Mouse (Mus musculus): ENCODE data around the gene Pik3ip1. TPM values are rescaled to one million over a fixed set of nuclear protein-coding genes. Genes with fewer than 3 reads are reported as not detected.
A peak's percentile ranks its signal among the peaks of the same experiment; 100 is the strongest.

Gene Pik3ip1
- polyA plus RNA-seq, 1 experiment, result 8.5 TPM

DNA sequence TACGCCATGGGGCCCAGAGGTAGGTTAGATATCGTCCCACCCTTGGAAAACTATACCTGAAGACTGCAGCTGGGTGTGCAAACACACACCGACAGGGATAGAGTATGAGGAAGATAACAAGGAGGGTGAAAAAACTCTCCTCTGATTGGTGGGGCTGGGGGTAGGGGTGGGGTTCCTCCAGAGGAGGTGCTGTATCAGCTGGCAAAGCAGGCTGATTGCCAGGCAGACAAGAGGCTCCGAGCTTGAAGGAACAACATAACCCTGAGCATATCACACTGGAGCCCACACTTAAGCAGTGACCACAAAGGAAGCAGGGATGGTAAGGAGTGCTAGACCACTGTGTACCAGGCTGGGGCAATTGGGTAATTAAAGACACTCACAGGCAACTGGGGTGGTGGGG is 49.2 kb downstream of the Pik3ip1 start:
- H3K27ac ChIP-seq (ENCODE audit: insufficient read depth, low read depth, low read length), result no peak overlapping the region
- no peaks in the 10 kb centered on the region for H3K36me3 ChIP-seq (ENCODE audit: control insufficient read depth, insufficient read depth, low read length)
- WGBS, result 77% methylated on average over 4 of the region's 4 CpGs
- H3K4me3 ChIP-seq (ENCODE audit: insufficient read depth, low read depth, low read length), result no peak overlapping the region
- no peaks in the 10 kb centered on the region for H3K27me3 ChIP-seq (replicated peaks; ENCODE audit: control insufficient read depth, insufficient read depth, low read length)
- TF ChIP-seq CTCF (conservative IDR thresholded peaks at IDR 0.05; ENCODE audit: insufficient read depth, insufficient read length, low read depth, low read length) (no peak), POLR2A (IDR thresholded peaks at IDR 0.05; ENCODE audit: low read depth, low read length) (no peak)
- no peaks in the 10 kb centered on the region for H3K4me1 ChIP-seq (ENCODE audit: control insufficient read depth, insufficient read depth, low read length)
- DNase-seq, result no peak

DNA sequence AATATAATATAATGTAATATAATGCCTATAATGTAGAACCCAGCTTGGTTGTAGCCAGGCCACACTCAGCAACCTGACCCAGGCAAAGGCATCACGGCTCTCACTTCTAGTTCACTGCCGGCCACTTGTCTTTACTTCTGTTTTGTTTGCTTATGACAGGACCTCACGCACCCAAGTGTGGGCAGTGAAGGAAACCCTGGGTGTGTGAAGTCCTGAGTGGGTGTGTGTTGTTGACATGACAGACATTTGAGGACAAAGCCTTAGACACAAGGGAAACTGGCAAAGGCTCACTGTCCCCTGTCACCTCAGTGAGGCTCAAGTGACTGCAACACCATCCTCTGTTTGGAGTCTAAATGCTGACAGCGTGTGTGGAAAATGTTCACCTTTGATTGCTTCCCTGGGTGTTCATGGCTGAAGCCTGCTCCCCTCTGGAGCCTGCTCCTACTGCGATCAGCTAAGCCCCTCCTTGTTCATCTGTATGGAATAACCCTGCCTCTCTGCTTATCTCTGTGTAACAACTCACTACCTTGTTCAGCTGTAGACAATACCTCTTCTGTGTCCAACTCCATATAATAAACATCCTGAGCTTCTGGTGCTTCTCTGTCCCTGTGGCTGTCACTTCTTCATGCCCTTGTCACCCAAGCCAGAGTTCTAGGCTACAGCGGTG is 51.1 kb downstream of the Pik3ip1 start:
- Histone ChIP-seq H3K4me1 (ENCODE audit: control insufficient read depth, insufficient read depth, low read length) (no peaks in the 10 kb centered on the region), H3K27me3 (replicated peaks; ENCODE audit: control insufficient read depth, insufficient read depth, low read length) (no peaks in the 10 kb centered on the region), H3K4me3 (ENCODE audit: insufficient read depth, low read depth, low read length) (no peak overlapping the region), H3K27ac (ENCODE audit: insufficient read depth, low read depth, low read length) (no peak overlapping the region), H3K36me3 (ENCODE audit: control insufficient read depth, insufficient read depth, low read length) (no peaks in the 10 kb centered on the region)
- WGBS, result 93% methylated on average over 6 of the region's 6 CpGs
- no peak for DNase-seq
- TF ChIP-seq POLR2A (IDR thresholded peaks at IDR 0.05; ENCODE audit: low read depth, low read length) (no peak), CTCF (conservative IDR thresholded peaks at IDR 0.05; ENCODE audit: insufficient read depth, insufficient read length, low read depth, low read length) (no peak)

DNA sequence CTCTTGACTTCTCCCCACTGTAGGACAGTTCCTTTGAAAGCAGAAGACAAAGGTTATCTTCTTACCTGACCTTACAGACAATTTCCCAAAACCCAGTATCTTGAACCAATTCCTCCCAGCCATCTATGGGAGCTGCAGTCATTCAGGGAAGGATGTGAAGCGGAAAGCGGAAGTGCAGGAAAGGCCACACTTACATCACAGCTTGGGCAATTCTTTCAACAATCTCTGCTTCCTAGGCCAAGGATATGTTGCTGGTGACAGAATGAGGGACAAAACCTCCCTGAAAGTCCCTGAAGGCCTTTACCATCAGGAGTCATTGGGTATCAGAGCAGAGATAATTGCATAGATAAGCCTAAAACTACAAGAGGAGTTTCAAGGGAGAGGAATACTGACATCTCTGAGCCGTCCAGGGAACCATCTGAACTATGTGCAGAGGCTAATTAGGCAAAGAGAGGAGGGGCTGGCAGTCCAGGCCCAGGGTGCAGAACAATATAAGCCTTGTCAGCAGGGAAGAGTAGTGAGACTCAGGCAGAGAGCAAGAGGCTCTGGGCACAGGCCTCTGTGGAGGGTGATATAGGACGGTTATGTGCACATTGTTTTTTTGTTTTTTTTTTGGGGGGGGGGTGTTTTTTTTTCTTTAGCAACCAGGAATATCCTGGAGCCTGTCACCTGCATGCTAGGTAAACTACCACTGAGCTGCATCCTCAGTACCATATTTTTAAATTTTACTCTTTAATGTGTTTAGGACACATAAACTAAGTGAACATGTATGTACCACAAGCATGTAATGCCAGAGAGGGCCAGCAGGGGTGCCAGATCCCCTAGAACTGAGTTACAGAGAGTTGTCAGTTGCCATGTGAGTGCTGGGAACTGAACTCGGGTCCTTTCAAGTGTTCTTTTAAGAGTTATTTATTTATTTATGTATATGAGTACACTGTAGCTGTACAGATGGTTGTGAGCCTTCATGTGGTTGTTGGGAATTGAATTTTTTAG is 52.7 kb downstream of the Pik3ip1 start:
- no peak overlapping the region for H3K4me3 ChIP-seq (ENCODE audit: insufficient read depth, low read depth, low read length)
- H3K4me1 ChIP-seq (ENCODE audit: control insufficient read depth, insufficient read depth, low read length), result no peaks in the 10 kb centered on the region; the same call in 1 of the 2 replicates
- TF ChIP-seq POLR2A (IDR thresholded peaks at IDR 0.05; ENCODE audit: low read depth, low read length), result no peak
- TF ChIP-seq CTCF (conservative IDR thresholded peaks at IDR 0.05; ENCODE audit: insufficient read depth, insufficient read length, low read depth, low read length), result no peak
- H3K27ac ChIP-seq (ENCODE audit: insufficient read depth, low read depth, low read length), result no peak overlapping the region
- no peaks in the 10 kb centered on the region for H3K36me3 ChIP-seq (ENCODE audit: control insufficient read depth, insufficient read depth, low read length)
- H3K27me3 ChIP-seq (replicated peaks; ENCODE audit: control insufficient read depth, insufficient read depth, low read length), result no peaks in the 10 kb centered on the region
- 86% methylated on average over 5 of the region's 5 CpGs for WGBS
- no peak for DNase-seq

DNA sequence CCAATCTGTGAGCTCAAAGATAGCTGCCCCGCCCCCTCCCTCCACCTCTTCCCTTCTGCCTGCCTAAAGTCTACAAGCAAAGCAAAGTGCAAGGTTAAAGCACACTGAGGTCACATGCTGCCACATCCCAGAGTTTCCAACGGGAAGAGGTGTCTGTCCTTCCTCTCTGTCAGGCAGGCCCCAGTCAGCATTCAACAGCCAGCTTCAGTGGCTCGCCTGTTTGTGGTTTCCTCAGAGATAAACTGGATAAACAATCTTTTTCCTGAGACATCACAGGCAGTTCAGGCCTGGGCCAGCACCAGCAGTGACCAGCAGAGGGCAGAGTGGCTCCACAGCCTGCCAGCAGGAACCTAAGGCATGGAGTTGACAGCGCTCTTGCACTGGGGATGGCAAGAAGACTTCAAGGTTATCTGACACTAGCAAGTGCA is 56.8 kb downstream of the Pik3ip1 start:
- no peak overlapping the region for H3K4me3 ChIP-seq (ENCODE audit: insufficient read depth, low read depth, low read length)
- peak; percentile 87 for DNase-seq
- no peaks in the 10 kb centered on the region for H3K27me3 ChIP-seq (replicated peaks; ENCODE audit: control insufficient read depth, insufficient read depth, low read length)
- no peak overlapping the region for H3K27ac ChIP-seq (ENCODE audit: insufficient read depth, low read depth, low read length)
- TF ChIP-seq POLR2A (IDR thresholded peaks at IDR 0.05; ENCODE audit: low read depth, low read length) (no peak), CTCF (conservative IDR thresholded peaks at IDR 0.05; ENCODE audit: insufficient read depth, insufficient read length, low read depth, low read length) (peak; percentile 99)
- H3K36me3 ChIP-seq (ENCODE audit: control insufficient read depth, insufficient read depth, low read length), result no peaks in the 10 kb centered on the region
- WGBS, result 16% methylated on average over 4 of the region's 4 CpGs
- peaks cover 3% of the 10 kb centered on the region; the same call in 1 of the 2 replicates for H3K4me1 ChIP-seq (ENCODE audit: control insufficient read depth, insufficient read depth, low read length)

DNA sequence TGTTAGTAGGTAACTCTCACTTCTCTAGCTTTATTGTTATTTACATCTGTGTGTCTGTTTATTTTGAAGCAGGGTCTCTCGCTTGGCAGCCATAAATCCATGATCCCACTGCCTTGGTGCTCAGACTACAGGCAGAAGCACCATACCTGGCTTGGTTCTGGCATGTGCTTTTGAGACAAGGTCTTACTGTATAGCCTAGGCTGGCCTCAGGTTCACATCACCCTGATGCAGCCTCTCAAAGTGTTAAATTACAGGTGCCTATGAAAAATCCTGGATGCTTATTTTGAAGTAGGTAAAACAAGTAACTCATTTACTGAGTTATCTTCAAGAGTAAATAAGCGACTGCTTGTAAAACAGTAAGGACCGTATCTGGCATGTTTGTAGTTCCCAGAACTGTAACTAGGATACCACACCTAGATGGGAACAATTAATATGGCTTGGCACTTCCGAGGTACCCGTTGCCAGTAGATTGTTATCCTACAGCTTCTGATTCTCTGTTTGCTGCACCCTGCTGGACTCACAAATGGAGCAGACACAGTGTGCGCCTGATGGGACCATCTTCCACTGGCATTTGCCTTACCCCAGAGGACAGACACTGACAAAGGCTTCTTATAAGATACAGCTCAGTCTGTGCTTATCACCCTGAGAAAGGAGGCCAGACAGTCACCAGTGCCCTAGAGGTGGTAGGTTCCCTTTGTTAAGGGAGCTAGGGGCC is 57.4 kb downstream of the Pik3ip1 start:
- no peak overlapping the region for H3K27ac ChIP-seq (ENCODE audit: insufficient read depth, low read depth, low read length)
- H3K36me3 ChIP-seq (ENCODE audit: control insufficient read depth, insufficient read depth, low read length), result no peaks in the 10 kb centered on the region
- no peaks in the 10 kb centered on the region for H3K27me3 ChIP-seq (replicated peaks; ENCODE audit: control insufficient read depth, insufficient read depth, low read length)
- no peak for DNase-seq
- peaks cover 3% of the 10 kb centered on the region for H3K4me1 ChIP-seq (ENCODE audit: control insufficient read depth, insufficient read depth, low read length)
- H3K4me3 ChIP-seq (ENCODE audit: insufficient read depth, low read depth, low read length), result no peak overlapping the region
- WGBS, result 73% methylated on average over 6 of the region's 6 CpGs
- TF ChIP-seq CTCF (conservative IDR thresholded peaks at IDR 0.05; ENCODE audit: insufficient read depth, insufficient read length, low read depth, low read length), result no peak
- no peak for TF ChIP-seq POLR2A (IDR thresholded peaks at IDR 0.05; ENCODE audit: low read depth, low read length)

DNA sequence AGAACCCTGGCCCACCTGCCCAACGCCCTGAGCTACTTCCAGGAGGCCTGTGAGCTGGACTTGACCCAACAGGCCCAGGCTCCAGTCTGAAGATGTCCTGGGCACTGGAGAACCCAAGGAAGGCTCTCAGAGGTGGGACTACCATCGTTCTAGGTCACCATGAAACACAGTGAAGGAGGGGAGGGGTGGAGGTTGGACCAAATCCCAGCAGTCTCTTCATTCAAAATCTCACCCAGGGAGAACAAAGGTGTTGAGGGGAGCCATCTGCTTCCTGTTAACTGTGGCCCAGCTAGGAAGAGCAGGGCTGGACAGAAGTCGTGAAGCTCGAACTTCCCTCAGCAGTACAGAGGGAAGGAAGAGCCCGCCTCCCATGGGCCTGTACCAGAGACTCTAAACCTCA is 59.8 kb downstream of the Pik3ip1 start:
- Histone ChIP-seq H3K4me3 (ENCODE audit: insufficient read depth, low read depth, low read length) (no peak overlapping the region), H3K4me1 (ENCODE audit: control insufficient read depth, insufficient read depth, low read length) (peaks cover 8% of the 10 kb centered on the region), H3K27me3 (replicated peaks; ENCODE audit: control insufficient read depth, insufficient read depth, low read length) (no peaks in the 10 kb centered on the region), H3K36me3 (ENCODE audit: control insufficient read depth, insufficient read depth, low read length) (no peaks in the 10 kb centered on the region), H3K27ac (ENCODE audit: insufficient read depth, low read depth, low read length) (no peak overlapping the region)
- TF ChIP-seq CTCF (conservative IDR thresholded peaks at IDR 0.05; ENCODE audit: insufficient read depth, insufficient read length, low read depth, low read length), result no peak
- TF ChIP-seq POLR2A (IDR thresholded peaks at IDR 0.05; ENCODE audit: low read depth, low read length), result no peak
- DNase-seq, result no peak
- 73% methylated on average over 5 of the region's 5 CpGs for WGBS

All from kidney, adult 2 months (tissue).